Mouse (Mus musculus) subcutaneous adipose tissue, adult 2 months (tissue): Measurements from ENCODE around the gene Glis3. TPM values are rescaled to one million over a fixed set of nuclear protein-coding genes. Genes with fewer than 3 reads are reported as not detected.

Experiments
- polyA plus RNA-seq: library from polyadenylated mRNA; depleted of rRNA; stranded (reverse); fragments of >200 nt; gene quantifications from 2 replicates; pipeline ENCODE4 v1.2.3, GENCODE M21; 2012; ENCODE audit warnings: low replicate concordance; rRNA removed

Gene Glis3
- polyA plus RNA-seq, result 12.2 and 17.8 TPM in 2 replicates

GRCm38 (mm10) chr19:28679776-28680391 is at the start of gene Glis3:
Gene Glis3 (minus strand): TSS chr19:28680077.

Other genes starting within 250 kb of the Glis3 start
- gene Slc1a1, start 155.0 kb upstream of the Glis3 start, polyA plus RNA-seq, result 7.4 and 19.0 TPM in 2 replicates